Mouse (Mus musculus): ENCODE measurements around the gene Mobp. TPM values are rescaled to one million over a fixed set of nuclear protein-coding genes. Genes with fewer than 3 reads are reported as not detected.

Gene Mobp
- polyA plus RNA-seq, 1 experiment from 2014 or later = not detected

Other genes with a start within 250 kb of the Mobp start
- 32.2 and 33.1 TPM in 2 replicates for gene Gorasp1, start 212.1 kb upstream of the Mobp start, polyA plus RNA-seq (2015; fragmentation: Nextera tagmentation; extraction: Ambion mirVana)
- gene Ttc21a, start 212.1 kb upstream of the Mobp start, polyA plus RNA-seq (2015; fragmentation: Nextera tagmentation; extraction: Ambion mirVana) = 1.0 and 1.4 TPM in 2 replicates
- 1.4 and 1.5 TPM in 2 replicates for gene Csrnp1, start 165.0 kb upstream of the Mobp start, polyA plus RNA-seq (2015; fragmentation: Nextera tagmentation; extraction: Ambion mirVana)
- gene Xirp1, start 126.1 kb upstream of the Mobp start, polyA plus RNA-seq (2015; fragmentation: Nextera tagmentation; extraction: Ambion mirVana) = 0.03 TPM in 1 of 2 replicates, not detected in the other
- 8.0 and 8.1 TPM in 2 replicates for gene Cx3cr1, start 79.8 kb upstream of the Mobp start, polyA plus RNA-seq (2015; fragmentation: Nextera tagmentation; extraction: Ambion mirVana)
- gene Ccr8, start 57.6 kb upstream of the Mobp start, polyA plus RNA-seq (2015; fragmentation: Nextera tagmentation; extraction: Ambion mirVana) = not detected in 2 replicates
- 41.5 and 48.3 TPM in 2 replicates for gene Slc25a38, start 39.3 kb upstream of the Mobp start, polyA plus RNA-seq (2015; fragmentation: Nextera tagmentation; extraction: Ambion mirVana)
- gene Rpsa, start 22.0 kb upstream of the Mobp start, polyA plus RNA-seq (2015; fragmentation: Nextera tagmentation; extraction: Ambion mirVana) = 917 and 949 TPM in 2 replicates
- 5.2 and 6.5 TPM in 2 replicates for gene Myrip, start 151.8 kb downstream of the Mobp start, polyA plus RNA-seq (2015; fragmentation: Nextera tagmentation; extraction: Ambion mirVana)